Mouse (Mus musculus): ENCODE results near the gene Atxn2l. TPM values are rescaled to one million over a fixed set of nuclear protein-coding genes. Genes with fewer than 3 reads are reported as not detected.

The Atxn2l gene
- polyA plus RNA-seq, 1 experiment from 2014 or later: 68.5 TPM

GRCm38 (mm10) chr7:126450641-126451040 is 52.6 kb downstream of the Atxn2l start:
- no peaks in the 10 kb centered on the region for H3K4me1 ChIP-seq (ENCODE audit: control insufficient read depth, insufficient read depth, low read length)
- H3K4me3 ChIP-seq (ENCODE audit: low read depth, low read length): no peak overlapping the region
- WGBS: 94% methylated on average over 6 of the region's 6 CpGs
- no peaks in the 10 kb centered on the region for H3K27me3 ChIP-seq (ENCODE audit: control insufficient read depth, insufficient read depth, low read length)
- H3K36me3 ChIP-seq (ENCODE audit: control insufficient read depth, insufficient read depth, low read length): peaks cover 3% of the 10 kb centered on the region; the same call in 1 of the 2 replicates
- H3K9ac ChIP-seq (replicated peaks; ENCODE audit: low read depth, low read length): no peak overlapping the region
- no peak overlapping the region for H3K4me2 ChIP-seq (ENCODE audit: low read depth, low read length)
- no peaks in the 10 kb centered on the region for H3K9me3 ChIP-seq (ENCODE audit: control insufficient read depth, low read length)
- no peak overlapping the region for H3K27ac ChIP-seq (ENCODE audit: low read depth, low read length)
- ATAC-seq (ENCODE audit: low read depth): no peak

- no peak for ATAC-seq (ENCODE audit: low read depth)
- H3K27me3 ChIP-seq (ENCODE audit: control insufficient read depth, insufficient read depth, low read length): no peaks in the 10 kb centered on the region
- peaks cover 3% of the 10 kb centered on the region; the same call in 1 of the 2 replicates for H3K36me3 ChIP-seq (ENCODE audit: control insufficient read depth, insufficient read depth, low read length)
- no peak overlapping the region for H3K27ac ChIP-seq (ENCODE audit: low read depth, low read length)
- WGBS: 94% methylated on average over 18 of the region's 18 CpGs
- no peak overlapping the region for H3K9ac ChIP-seq (replicated peaks; ENCODE audit: low read depth, low read length)
- H3K9me3 ChIP-seq (ENCODE audit: control insufficient read depth, low read length): no peaks in the 10 kb centered on the region
- no peak overlapping the region for H3K4me3 ChIP-seq (ENCODE audit: low read depth, low read length)
- H3K4me1 ChIP-seq (ENCODE audit: control insufficient read depth, insufficient read depth, low read length): no peaks in the 10 kb centered on the region
- no peak overlapping the region for H3K4me2 ChIP-seq (ENCODE audit: low read depth, low read length)
Observed at GRCm38 (mm10) chr7:126449991-126450390, 53.2 kb downstream of the Atxn2l start.

- H3K4me3 ChIP-seq (ENCODE audit: low read depth, low read length): no peak overlapping the region
- no peak overlapping the region for H3K27ac ChIP-seq (ENCODE audit: low read depth, low read length)
- H3K9ac ChIP-seq (replicated peaks; ENCODE audit: low read depth, low read length): no peak overlapping the region
- no peaks in the 10 kb centered on the region for H3K27me3 ChIP-seq (ENCODE audit: control insufficient read depth, insufficient read depth, low read length)
- H3K9me3 ChIP-seq (ENCODE audit: control insufficient read depth, low read length): no peaks in the 10 kb centered on the region
- peaks cover 13% of the 10 kb centered on the region for H3K36me3 ChIP-seq (ENCODE audit: control insufficient read depth, insufficient read depth, low read length)
- H3K4me1 ChIP-seq (ENCODE audit: control insufficient read depth, insufficient read depth, low read length): no peaks in the 10 kb centered on the region
- no peak overlapping the region for H3K4me2 ChIP-seq (ENCODE audit: low read depth, low read length)
- 90% methylated on average over 19 of the region's 19 CpGs for WGBS
- no peak for ATAC-seq (ENCODE audit: low read depth)
Observed at GRCm38 (mm10) chr7:126448481-126448880, 54.8 kb downstream of the Atxn2l start.

GRCm38 (mm10) chr7:126446217-126446616 is 57.0 kb downstream of the Atxn2l start:
- H3K36me3 ChIP-seq (ENCODE audit: control insufficient read depth, insufficient read depth, low read length): peaks cover 13% of the 10 kb centered on the region
- 90% methylated on average over 21 of the region's 21 CpGs for WGBS

GRCm38 (mm10) chr7:126445104-126445815 is 58.0 kb downstream of the Atxn2l start:
- Histone ChIP-seq H3K4me1 (ENCODE audit: control insufficient read depth, insufficient read depth, low read length) (no peaks in the 10 kb centered on the region), H3K4me2 (ENCODE audit: low read depth, low read length) (no peak overlapping the region), H3K27me3 (ENCODE audit: control insufficient read depth, insufficient read depth, low read length) (no peaks in the 10 kb centered on the region), H3K27ac (ENCODE audit: low read depth, low read length) (no peak overlapping the region), H3K9ac (replicated peaks; ENCODE audit: low read depth, low read length) (no peak overlapping the region), H3K36me3 (ENCODE audit: control insufficient read depth, insufficient read depth, low read length) (peaks cover 13% of the 10 kb centered on the region), H3K9me3 (ENCODE audit: control insufficient read depth, low read length) (no peaks in the 10 kb centered on the region), H3K4me3 (ENCODE audit: low read depth, low read length) (no peak overlapping the region)
- ATAC-seq (ENCODE audit: low read depth): no peak
- WGBS: 93% methylated on average over 15 of the region's 15 CpGs

More at GRCm38 (mm10) chr7:126446217-126446616, 57.0 kb downstream of the Atxn2l start:
- Histone ChIP-seq H3K9ac (replicated peaks; ENCODE audit: low read depth, low read length) (no peak overlapping the region), H3K27me3 (ENCODE audit: control insufficient read depth, insufficient read depth, low read length) (no peaks in the 10 kb centered on the region), H3K4me2 (ENCODE audit: low read depth, low read length) (no peak overlapping the region), H3K27ac (ENCODE audit: low read depth, low read length) (no peak overlapping the region), H3K9me3 (ENCODE audit: control insufficient read depth, low read length) (no peaks in the 10 kb centered on the region), H3K4me3 (ENCODE audit: low read depth, low read length) (no peak overlapping the region), H3K4me1 (ENCODE audit: control insufficient read depth, insufficient read depth, low read length) (no peaks in the 10 kb centered on the region)
- ATAC-seq (ENCODE audit: low read depth): no peak

- no peaks in the 10 kb centered on the region for H3K9me3 ChIP-seq (ENCODE audit: control insufficient read depth, low read length)
- 95% methylated on average over 9 of the region's 9 CpGs for WGBS
- no peak overlapping the region for H3K27ac ChIP-seq (ENCODE audit: low read depth, low read length)
- no peaks in the 10 kb centered on the region for H3K27me3 ChIP-seq (ENCODE audit: control insufficient read depth, insufficient read depth, low read length)
- no peak overlapping the region for H3K4me2 ChIP-seq (ENCODE audit: low read depth, low read length)
- no peak for ATAC-seq (ENCODE audit: low read depth)
- no peak overlapping the region for H3K9ac ChIP-seq (replicated peaks; ENCODE audit: low read depth, low read length)
- H3K4me3 ChIP-seq (ENCODE audit: low read depth, low read length): no peak overlapping the region
- H3K36me3 ChIP-seq (ENCODE audit: control insufficient read depth, insufficient read depth, low read length): peaks cover 13% of the 10 kb centered on the region
- no peaks in the 10 kb centered on the region for H3K4me1 ChIP-seq (ENCODE audit: control insufficient read depth, insufficient read depth, low read length)
Observed at GRCm38 (mm10) chr7:126444536-126444935, 58.7 kb downstream of the Atxn2l start.

- H3K36me3 ChIP-seq (ENCODE audit: control insufficient read depth, insufficient read depth, low read length): peaks cover 13% of the 10 kb centered on the region
- H3K27me3 ChIP-seq (ENCODE audit: control insufficient read depth, insufficient read depth, low read length): no peaks in the 10 kb centered on the region
- 96% methylated on average over 10 of the region's 10 CpGs for WGBS
- H3K9ac ChIP-seq (replicated peaks; ENCODE audit: low read depth, low read length): no peak overlapping the region
- H3K9me3 ChIP-seq (ENCODE audit: control insufficient read depth, low read length): no peaks in the 10 kb centered on the region
- no peak overlapping the region for H3K4me3 ChIP-seq (ENCODE audit: low read depth, low read length)
- no peak overlapping the region for H3K27ac ChIP-seq (ENCODE audit: low read depth, low read length)
- no peak for ATAC-seq (ENCODE audit: low read depth)
- H3K4me2 ChIP-seq (ENCODE audit: low read depth, low read length): no peak overlapping the region
- H3K4me1 ChIP-seq (ENCODE audit: control insufficient read depth, insufficient read depth, low read length): no peaks in the 10 kb centered on the region
Observed at GRCm38 (mm10) chr7:126443997-126444396, 59.2 kb downstream of the Atxn2l start.

Other genes with a start within 250 kb of the Atxn2l start
- 232 and 271 TPM in 2 replicates for gene Sbk1, start 230.8 kb downstream of the Atxn2l start, polyA plus RNA-seq (2014; fragmentation: Nextera tagmentation; extraction: Ambion mirVana)
- gene Lat, start 133.9 kb downstream of the Atxn2l start, polyA plus RNA-seq (2014; fragmentation: Nextera tagmentation; extraction: Ambion mirVana): 1.0 and 1.3 TPM in 2 replicates
- gene Spns1, start 126.0 kb downstream of the Atxn2l start, polyA plus RNA-seq (2014; fragmentation: Nextera tagmentation; extraction: Ambion mirVana): 63.4 and 64.5 TPM in 2 replicates
- 3.4 TPM in 2 replicates for gene Nfatc2ip, start 106.7 kb downstream of the Atxn2l start, polyA plus RNA-seq (2014; fragmentation: Nextera tagmentation; extraction: Ambion mirVana)
- gene Cd19, start 88.5 kb downstream of the Atxn2l start, polyA plus RNA-seq (2014; fragmentation: Nextera tagmentation; extraction: Ambion mirVana): not detected in 2 replicates
- gene Rabep2, start 74.7 kb downstream of the Atxn2l start, polyA plus RNA-seq (2014; fragmentation: Nextera tagmentation; extraction: Ambion mirVana): 19.8 and 22.3 TPM in 2 replicates
- gene Atp2a1, start 40.3 kb downstream of the Atxn2l start, polyA plus RNA-seq (2014; fragmentation: Nextera tagmentation; extraction: Ambion mirVana): 0.79 and 1.1 TPM in 2 replicates
- gene Sh2b1, start 28.0 kb downstream of the Atxn2l start, polyA plus RNA-seq (2014; fragmentation: Nextera tagmentation; extraction: Ambion mirVana): 59.5 and 61.1 TPM in 2 replicates
- 133 and 137 TPM in 2 replicates for gene Tufm, start 16.1 kb downstream of the Atxn2l start, polyA plus RNA-seq (2014; fragmentation: Nextera tagmentation; extraction: Ambion mirVana)
- gene Eif3c, start 63.0 kb upstream of the Atxn2l start, polyA plus RNA-seq (2014; fragmentation: Nextera tagmentation; extraction: Ambion mirVana): 156 and 171 TPM in 2 replicates
- gene Apobr, start 81.5 kb upstream of the Atxn2l start, polyA plus RNA-seq (2014; fragmentation: Nextera tagmentation; extraction: Ambion mirVana): 0.06 and 0.70 TPM in 2 replicates
- 24.9 and 26.6 TPM in 2 replicates for gene Cln3, start 82.4 kb upstream of the Atxn2l start, polyA plus RNA-seq (2014; fragmentation: Nextera tagmentation; extraction: Ambion mirVana)
- gene Il27, start 91.5 kb upstream of the Atxn2l start, polyA plus RNA-seq (2014; fragmentation: Nextera tagmentation; extraction: Ambion mirVana): not detected in 2 replicates
- 2.2 and 10.8 TPM in 2 replicates for gene Nupr1, start 127.4 kb upstream of the Atxn2l start, polyA plus RNA-seq (2014; fragmentation: Nextera tagmentation; extraction: Ambion mirVana)
- 58.0 and 61.5 TPM in 2 replicates for gene Sgf29, start 145.9 kb upstream of the Atxn2l start, polyA plus RNA-seq (2014; fragmentation: Nextera tagmentation; extraction: Ambion mirVana)
- gene Sult1a1, start 173.0 kb upstream of the Atxn2l start, polyA plus RNA-seq (2014; fragmentation: Nextera tagmentation; extraction: Ambion mirVana): 0.59 and 2.2 TPM in 2 replicates
- gene Bola2, start 192.0 kb upstream of the Atxn2l start, polyA plus RNA-seq (2014; fragmentation: Nextera tagmentation; extraction: Ambion mirVana): 132 and 140 TPM in 2 replicates
- 11.2 and 13.1 TPM in 2 replicates for gene Slx1b, start 192.3 kb upstream of the Atxn2l start, polyA plus RNA-seq (2014; fragmentation: Nextera tagmentation; extraction: Ambion mirVana)
- gene Coro1a, start 204.3 kb upstream of the Atxn2l start, polyA plus RNA-seq (2014; fragmentation: Nextera tagmentation; extraction: Ambion mirVana): 98.8 and 104 TPM in 2 replicates

All from neural tube, embryonic 14.5 days (tissue).